Mouse (Mus musculus) kidney, adult 2 months (tissue): Measurements from ENCODE around the gene BC030867. TPM values are rescaled to one million over a fixed set of nuclear protein-coding genes. Genes with fewer than 3 reads are reported as not detected.
"Not testable (repeated sequence)": the region's sequence is repeated elsewhere in the genome, so short reads cannot be mapped to it uniquely, and the experiment has no call there.

ENCODE experiments used
- DNase-seq: peaks from one replicate; pipeline ENCODE4 v3.0.0; 2021
- H3K27ac ChIP-seq: fragments of 200-500 bp; 2 replicates; pipeline ENCODE4 v1.5.1; 2012; ENCODE audit warnings: low read depth, low read length, control low read depth, inconsistent platforms; ENCODE audit not compliant: insufficient read depth
- H3K27me3 ChIP-seq: fragments of 200-500 bp; replicated peaks from 2 replicates; pipeline ENCODE4 v1.6.1; 2012; ENCODE audit warnings: mild to moderate bottlenecking, moderate library complexity, low read length, inconsistent platforms; ENCODE audit not compliant: control insufficient read depth, insufficient read depth
- H3K36me3 ChIP-seq: fragments of 200-500 bp; 2 replicates; pipeline ENCODE4 v1.6.1; 2012; ENCODE audit warnings: mild to moderate bottlenecking, moderate library complexity, low read length, inconsistent platforms; ENCODE audit not compliant: control insufficient read depth, insufficient read depth
- H3K4me1 ChIP-seq: fragments of 200-500 bp; 2 replicates; pipeline ENCODE4 v1.6.1; 2011; ENCODE audit warnings: low read length; ENCODE audit not compliant: control insufficient read depth, insufficient read depth
- H3K4me3 ChIP-seq: fragments of 200-500 bp; 2 replicates; pipeline ENCODE4 v1.5.1; 2011; ENCODE audit warnings: mild to moderate bottlenecking, low read depth, low read length, control low read depth; ENCODE audit not compliant: insufficient read depth
- CTCF ChIP-seq: fragments of 200-500 bp; conservative IDR thresholded peaks from 2 replicates; pipeline ENCODE4 v1.5.1; 2011; ENCODE audit warnings: low read depth, mild to moderate bottlenecking, control low read depth, low read length, moderate library complexity, mixed read lengths; ENCODE audit not compliant: insufficient read depth, insufficient read length
- POLR2A ChIP-seq: fragments of 200-500 bp; IDR thresholded peaks from one replicate; pipeline ENCODE4 v1.6.1; 2011; ENCODE audit warnings: low read depth, low read length, control low read depth
- WGBS: fragments of 180-500 bp; shearing (Covaris S2); methylation state at CpG from one replicate; pipeline ENCODE4 v1.1.7; 2018; 5-methylcytosine and 5-hydroxymethylcytosine counted together
- polyA plus RNA-seq: library from polyadenylated mRNA; depleted of rRNA; stranded (reverse); fragments of >200 nt; gene quantifications from 2 replicates; pipeline ENCODE4 v1.2.3, GENCODE M21; 2012

BC030867 gene
- polyA plus RNA-seq, 1 experiment: 0.81 TPM

GRCm38 (mm10) chr11:102276411-102276915, 27.8 kb downstream of the BC030867 start:
- Histone ChIP-seq H3K27ac (no peak overlapping the region), H3K36me3 (no peaks in the 10 kb centered on the region), H3K4me1 (peaks cover 3% of the 10 kb centered on the region; the same call in 1 of the 2 replicates), H3K4me3 (peak overlapping the region; percentile 5; the same call in 1 of the 2 replicates), H3K27me3 (no peaks in the 10 kb centered on the region)
- 2% methylated on average over 33 of the region's 33 CpGs for WGBS
- peak; percentile 72 for DNase-seq
- TF ChIP-seq CTCF (no peak), POLR2A (no peak)

- Histone ChIP-seq H3K36me3 (no peaks in the 10 kb centered on the region), H3K4me1 (peaks cover 3% of the 10 kb centered on the region; the same call in 1 of the 2 replicates), H3K27me3 (no peaks in the 10 kb centered on the region), H3K4me3 (no peak overlapping the region), H3K27ac (no peak overlapping the region)
- TF ChIP-seq POLR2A (no peak), CTCF (no peak)
- WGBS: 74% methylated on average over 9 of the region's 12 CpGs
- no peak for DNase-seq
Measured at GRCm38 (mm10) chr11:102277754-102278153, 29.1 kb downstream of the BC030867 start.

- H3K4me1 ChIP-seq: peaks cover 3% of the 10 kb centered on the region; the same call in 1 of the 2 replicates
- no peak for TF ChIP-seq CTCF
- no peak for TF ChIP-seq POLR2A
- no peaks in the 10 kb centered on the region for H3K36me3 ChIP-seq
- no peak overlapping the region for H3K27ac ChIP-seq
- no peaks in the 10 kb centered on the region for H3K27me3 ChIP-seq
- 95% methylated on average over 3 of the region's 3 CpGs for whole genome bisulfite sequencing
- H3K4me3 ChIP-seq: no peak overlapping the region
- no peak for DNase-seq
Measured at GRCm38 (mm10) chr11:102279595-102279994, 30.9 kb downstream of the BC030867 start.

- WGBS: 67% methylated on average over 6 of the region's 6 CpGs
- not testable (repeated sequence) for H3K27ac ChIP-seq, H3K27me3 ChIP-seq, H3K4me3 ChIP-seq, DNase-seq, H3K4me1 ChIP-seq, H3K36me3 ChIP-seq
Measured at GRCm38 (mm10) chr11:102280267-102280666, 31.6 kb downstream of the BC030867 start.

GRCm38 (mm10) chr11:102283922-102284321, 35.2 kb downstream of the BC030867 start:
- Histone ChIP-seq H3K4me1 (peaks cover 4% of the 10 kb centered on the region), H3K4me3 (no peak overlapping the region), H3K27ac (peak overlapping the region; percentile 66), H3K36me3 (no peaks in the 10 kb centered on the region), H3K27me3 (no peaks in the 10 kb centered on the region)
- WGBS: 75% methylated on average over 6 of the region's 6 CpGs
- no peak for TF ChIP-seq CTCF
- no peak for TF ChIP-seq POLR2A
- no peak for DNase-seq

- Histone ChIP-seq H3K36me3 (no peaks in the 10 kb centered on the region), H3K27ac (peak within 1 kb of the TSS; percentile 94), H3K4me1 (peaks cover 4% of the 10 kb centered on the region), H3K27me3 (no peaks in the 10 kb centered on the region), H3K4me3 (peak within 1 kb of the TSS; percentile 84)
- peak; percentile 99 for DNase-seq
- TF ChIP-seq POLR2A (no peak), CTCF (peak; percentile 27; the same call in 1 of the 2 replicates)
- under 1% methylated on average over 32 of the region's 32 CpGs for WGBS
Measured at GRCm38 (mm10) chr11:102284501-102285094, 35.9 kb downstream of the BC030867 start, which contains the start of gene Tmub2. TSS of gene Tmub2 (plus strand) at chr11:102284931.

GRCm38 (mm10) chr11:102285095-102285834, 36.6 kb downstream of the BC030867 start:
- WGBS: 3% methylated on average over 31 of the region's 31 CpGs
- H3K36me3 ChIP-seq: no peaks in the 10 kb centered on the region
- TF ChIP-seq CTCF (no peak), POLR2A (no peak)
- peak overlapping the region; percentile 94 for H3K27ac ChIP-seq
- H3K4me1 ChIP-seq: peaks cover 7% of the 10 kb centered on the region
- DNase-seq: no peak
- H3K4me3 ChIP-seq: peak overlapping the region; percentile 84
- H3K27me3 ChIP-seq: no peaks in the 10 kb centered on the region
